Mouse (Mus musculus): Measurements from ENCODE around the gene Gipc1. TPM values are rescaled to one million over a fixed set of nuclear protein-coding genes. Genes with fewer than 3 reads are reported as not detected.
A peak's percentile ranks its signal among the peaks of the same experiment; 100 is the strongest.

The Gipc1 gene
- polyA plus RNA-seq, 2 experiments: 102 to 134 TPM

GRCm38 (mm10) chr8:83698661-83699453, 46.4 kb downstream of the Gipc1 start, which contains the start of gene Pkn1:
Gene Pkn1, minus strand, starts transcription at chr8:83699179.
- peak; percentile 53 for DNase-seq (ENCODE audit: low spot score)
- WGBS: under 1% methylated on average over 42 of the region's 85 CpGs
- peak; percentile 59; the same call in 1 of the 2 replicates for TF ChIP-seq POLR2A (IDR thresholded peaks at IDR 0.05; ENCODE audit: borderline replicate concordance, extremely low read depth, insufficient read depth, insufficient read length)

GRCm38 (mm10) chr8:83699566-83699965, 47.1 kb downstream of the Gipc1 start:
- Histone ChIP-seq H3K36me3 (ENCODE audit: control insufficient read depth, insufficient read depth, low read length) (no peaks in the 10 kb centered on the region), H3K9ac (ENCODE audit: low read depth, low read length, severe bottlenecking) (peak overlapping the region; percentile 88), H3K27me3 (ENCODE audit: control insufficient read depth, insufficient read depth, low read length) (no peaks in the 10 kb centered on the region), H3K27ac (replicated peaks; ENCODE audit: low read depth, low read length) (peak overlapping the region; percentile 62; the same call in 1 of the 2 replicates), H3K9me3 (ENCODE audit: control insufficient read depth, low read length) (no peaks in the 10 kb centered on the region), H3K4me2 (replicated peaks; ENCODE audit: low read depth, low read length, severe bottlenecking) (peak overlapping the region; percentile 96), H3K4me3 (replicated peaks; ENCODE audit: low read length) (peak overlapping the region; percentile 85), H3K4me1 (ENCODE audit: control insufficient read depth, insufficient read depth, low read length) (peaks cover 13% of the 10 kb centered on the region)
- ATAC-seq (ENCODE audit: low FRiP score, low read depth) (no peak), DNase-seq (ENCODE audit: low spot score) (peak; percentile 22)
- no peak for TF ChIP-seq POLR2A (IDR thresholded peaks at IDR 0.05; ENCODE audit: borderline replicate concordance, extremely low read depth, insufficient read depth, insufficient read length)
- WGBS: 18% methylated on average over 9 of the region's 9 CpGs

More at GRCm38 (mm10) chr8:83698661-83699453, 46.4 kb downstream of the Gipc1 start, which contains the start of gene Pkn1:
- ATAC-seq (ENCODE audit: low FRiP score, low read depth): peak; percentile 89
- Histone ChIP-seq H3K9me3 (ENCODE audit: control insufficient read depth, low read length) (no peaks in the 10 kb centered on the region), H3K9ac (ENCODE audit: low read depth, low read length, severe bottlenecking) (peak within 1 kb of the TSS; percentile 88), H3K27me3 (ENCODE audit: control insufficient read depth, insufficient read depth, low read length) (no peaks in the 10 kb centered on the region), H3K36me3 (ENCODE audit: control insufficient read depth, insufficient read depth, low read length) (no peaks in the 10 kb centered on the region), H3K4me3 (replicated peaks; ENCODE audit: low read length) (peak within 1 kb of the TSS; percentile 85), H3K27ac (replicated peaks; ENCODE audit: low read depth, low read length) (peak within 1 kb of the TSS; percentile 62), H3K4me2 (replicated peaks; ENCODE audit: low read depth, low read length, severe bottlenecking) (peak within 1 kb of the TSS; percentile 96), H3K4me1 (ENCODE audit: control insufficient read depth, insufficient read depth, low read length) (peaks cover 13% of the 10 kb centered on the region)

GRCm38 (mm10) chr8:83700423-83701085, 48.1 kb downstream of the Gipc1 start:
- TF ChIP-seq POLR2A (IDR thresholded peaks at IDR 0.05; ENCODE audit: borderline replicate concordance, extremely low read depth, insufficient read depth, insufficient read length): no peak
- H3K9me3 ChIP-seq (ENCODE audit: control insufficient read depth, low read length): no peaks in the 10 kb centered on the region
- H3K36me3 ChIP-seq (ENCODE audit: control insufficient read depth, insufficient read depth, low read length): no peaks in the 10 kb centered on the region
- no peak overlapping the region for H3K9ac ChIP-seq (ENCODE audit: low read depth, low read length, severe bottlenecking)
- no peak overlapping the region for H3K4me3 ChIP-seq (replicated peaks; ENCODE audit: low read length)
- H3K4me2 ChIP-seq (replicated peaks; ENCODE audit: low read depth, low read length, severe bottlenecking): no peak overlapping the region
- 75% methylated on average over 9 of the region's 9 CpGs for WGBS
- no peak for ATAC-seq (ENCODE audit: low FRiP score, low read depth)
- H3K27ac ChIP-seq (replicated peaks; ENCODE audit: low read depth, low read length): no peak overlapping the region
- H3K27me3 ChIP-seq (ENCODE audit: control insufficient read depth, insufficient read depth, low read length): no peaks in the 10 kb centered on the region
- peaks cover 13% of the 10 kb centered on the region for H3K4me1 ChIP-seq (ENCODE audit: control insufficient read depth, insufficient read depth, low read length)
- DNase-seq (ENCODE audit: low spot score): no peak

- Histone ChIP-seq H3K4me3 (replicated peaks; ENCODE audit: low read length) (no peak overlapping the region), H3K4me1 (ENCODE audit: control insufficient read depth, insufficient read depth, low read length) (0 out of 2 replicates have a peak, but pooled peaks cover 3% of the 10 kb centered on the region), H3K36me3 (ENCODE audit: control insufficient read depth, insufficient read depth, low read length) (no peaks in the 10 kb centered on the region), H3K27me3 (ENCODE audit: control insufficient read depth, insufficient read depth, low read length) (no peaks in the 10 kb centered on the region), H3K4me2 (replicated peaks; ENCODE audit: low read depth, low read length, severe bottlenecking) (no peak overlapping the region), H3K9me3 (ENCODE audit: control insufficient read depth, low read length) (no peaks in the 10 kb centered on the region), H3K27ac (replicated peaks; ENCODE audit: low read depth, low read length) (no peak overlapping the region), H3K9ac (ENCODE audit: low read depth, low read length, severe bottlenecking) (no peak overlapping the region)
- DNase-seq (ENCODE audit: low spot score): no peak
- no peak for ATAC-seq (ENCODE audit: low FRiP score, low read depth)
- WGBS: 80% methylated on average over 4 of the region's 4 CpGs
- TF ChIP-seq POLR2A (IDR thresholded peaks at IDR 0.05; ENCODE audit: borderline replicate concordance, extremely low read depth, insufficient read depth, insufficient read length): no peak
Observed at GRCm38 (mm10) chr8:83703426-83703825, 50.9 kb downstream of the Gipc1 start.

- H3K9ac ChIP-seq (ENCODE audit: low read depth, low read length, severe bottlenecking): no peak overlapping the region
- WGBS: 60% methylated on average over 5 of the region's 5 CpGs
- no peaks in the 10 kb centered on the region for H3K9me3 ChIP-seq (ENCODE audit: control insufficient read depth, low read length)
- no peaks in the 10 kb centered on the region for H3K27me3 ChIP-seq (ENCODE audit: control insufficient read depth, insufficient read depth, low read length)
- no peak overlapping the region for H3K4me2 ChIP-seq (replicated peaks; ENCODE audit: low read depth, low read length, severe bottlenecking)
- DNase-seq (ENCODE audit: low spot score) (no peak), ATAC-seq (ENCODE audit: low FRiP score, low read depth) (no peak)
- H3K27ac ChIP-seq (replicated peaks; ENCODE audit: low read depth, low read length): no peak overlapping the region
- no peaks in the 10 kb centered on the region for H3K36me3 ChIP-seq (ENCODE audit: control insufficient read depth, insufficient read depth, low read length)
- no peak overlapping the region for H3K4me3 ChIP-seq (replicated peaks; ENCODE audit: low read length)
- TF ChIP-seq POLR2A (IDR thresholded peaks at IDR 0.05; ENCODE audit: borderline replicate concordance, extremely low read depth, insufficient read depth, insufficient read length): no peak
- H3K4me1 ChIP-seq (ENCODE audit: control insufficient read depth, insufficient read depth, low read length): no peaks in the 10 kb centered on the region
Observed at GRCm38 (mm10) chr8:83706411-83706810, 53.9 kb downstream of the Gipc1 start.
